Mouse (Mus musculus) CH12.LX (cell line): ENCODE results near the gene Tmem117. TPM values are rescaled to one million over a fixed set of nuclear protein-coding genes. Genes with fewer than 3 reads are reported as not detected.

Experiments used
- DNase-seq: peaks from one replicate; pipeline ENCODE4 v3.0.0-alpha.2; 2013; ENCODE audit errors: extremely low read depth
- H3K27ac ChIP-seq: 2 replicates; pipeline ENCODE4 v1.5.1; 2012; ENCODE audit warnings: low read depth, mild to moderate bottlenecking, control low read depth, moderate library complexity; ENCODE audit not compliant: insufficient read depth
- H3K27me3 ChIP-seq: replicated peaks from 2 replicates; pipeline ENCODE3; 2012; ENCODE audit warnings: inconsistent platforms
- H3K36me3 ChIP-seq, 2 experiments: replicated peaks in 1 of 2; 2 replicates each; pipeline versions ENCODE3 to v1.6.1; 2012; ENCODE audit warnings: inconsistent platforms in 1 of 2, low read length in 1 of 2, mild to moderate bottlenecking in 1 of 2, mixed read lengths in 1 of 2, moderate library complexity in 1 of 2; ENCODE audit not compliant: control insufficient read depth in 1 of 2, insufficient read depth in 1 of 2
- H3K4me1 ChIP-seq, 2 experiments: 2 replicates each; pipeline ENCODE4 v1.6.1; 2012; ENCODE audit warnings: inconsistent platforms in 1 of 2, moderate library complexity in 1 of 2; ENCODE audit not compliant: insufficient read depth in 2 of 2, control insufficient read depth in 1 of 2
- H3K4me2 ChIP-seq: 2 replicates; pipeline ENCODE4 v1.6.1; 2012; ENCODE audit warnings: low read depth, mild to moderate bottlenecking, control low read depth; ENCODE audit not compliant: poor library complexity, insufficient read depth, severe bottlenecking
- H3K4me3 ChIP-seq, 3 experiments: fragments of 150-350 bp in 1 of 3; sonication (generic) in 1 of 3; replicated peaks in 1 of 3; 2 replicates each; pipeline versions ENCODE3 to v1.5.1; 2011 to 2012; ENCODE audit warnings: low read depth in 2 of 3, low read length in 2 of 3, mild to moderate bottlenecking in 2 of 3, moderate library complexity in 2 of 3, control low read depth in 1 of 3, improper control_type of control experiment in 1 of 3, inconsistent platforms in 1 of 3, mixed read lengths in 1 of 3; ENCODE audit not compliant: poor library complexity in 1 of 3
- H3K79me2 ChIP-seq: replicated peaks from 2 replicates; pipeline ENCODE4 v1.6.1; 2012; ENCODE audit warnings: mild to moderate bottlenecking, moderate library complexity; ENCODE audit not compliant: control insufficient read depth, poor library complexity, insufficient read depth, severe bottlenecking; ENCODE audit errors: extremely low read depth
- H3K9ac ChIP-seq: 2 replicates; pipeline ENCODE4 v1.6.1; 2012; ENCODE audit warnings: low read depth, mild to moderate bottlenecking, control low read depth, moderate library complexity; ENCODE audit not compliant: insufficient read depth
- H3K9me3 ChIP-seq: replicated peaks from 2 replicates; pipeline ENCODE3; 2012; ENCODE audit warnings: low read length, inconsistent platforms, mixed read lengths
- BHLHE40 ChIP-seq: IDR thresholded peaks from 2 replicates; pipeline ENCODE4 v1.6.1; 2011; ENCODE audit warnings: mild to moderate bottlenecking, low read depth, low read length, improper control_type of control experiment
- CHD1 ChIP-seq: IDR thresholded peaks from 2 replicates; pipeline ENCODE4 v1.6.1; 2012; ENCODE audit warnings: low read depth, low read length, improper control_type of control experiment, inconsistent platforms
- CTCF ChIP-seq, 2 experiments: IDR thresholded peaks in 1 of 2; conservative IDR thresholded peaks in 1 of 2; 2 replicates each; pipeline ENCODE4 v1.5.1; 2011 to 2012; ENCODE audit warnings: low read depth in 2 of 2, low read length in 2 of 2, improper control_type of control experiment in 1 of 2, inconsistent platforms in 1 of 2, mild to moderate bottlenecking in 1 of 2, moderate library complexity in 1 of 2
- E2F4 ChIP-seq: IDR thresholded peaks from 2 replicates; pipeline ENCODE4 v1.6.1; 2011; ENCODE audit warnings: low read depth, low read length, improper control_type of control experiment; ENCODE audit not compliant: insufficient replicate concordance
- ETS1 ChIP-seq: conservative IDR thresholded peaks from 2 replicates; pipeline ENCODE4 v1.6.1; 2012; ENCODE audit warnings: low read depth, mild to moderate bottlenecking, inconsistent platforms, low read length, improper control_type of control experiment, moderate library complexity
- HCFC1 ChIP-seq: IDR thresholded peaks from 2 replicates; pipeline ENCODE4 v1.6.1; 2012; ENCODE audit warnings: low read depth, mild to moderate bottlenecking, inconsistent platforms, low read length, improper control_type of control experiment
- IRF4 ChIP-seq: IDR thresholded peaks from 2 replicates; pipeline ENCODE4 v1.6.1; 2014; ENCODE audit warnings: low read depth, mild to moderate bottlenecking, inconsistent platforms, low read length, improper control_type of control experiment
- JUN ChIP-seq: IDR thresholded peaks from 2 replicates; pipeline ENCODE4 v1.6.1; 2011; ENCODE audit warnings: low read depth, mild to moderate bottlenecking, low read length, improper control_type of control experiment, moderate library complexity; ENCODE audit not compliant: insufficient read depth
- JUND ChIP-seq: conservative IDR thresholded peaks from 2 replicates; pipeline ENCODE4 v1.6.1; 2011; ENCODE audit warnings: low read depth, low read length, improper control_type of control experiment
- KAT2A ChIP-seq: IDR thresholded peaks from 2 replicates; pipeline ENCODE4 v1.6.1; 2012; ENCODE audit warnings: low read length, improper control_type of control experiment, inconsistent platforms; ENCODE audit not compliant: insufficient replicate concordance
- MAX ChIP-seq: IDR thresholded peaks from 2 replicates; pipeline ENCODE4 v1.6.1; 2011; ENCODE audit warnings: low read length, improper control_type of control experiment
- MAZ ChIP-seq: IDR thresholded peaks from 2 replicates; pipeline ENCODE4 v1.6.1; 2012; ENCODE audit warnings: low read depth, mild to moderate bottlenecking, inconsistent platforms, low read length, improper control_type of control experiment, moderate library complexity
- NELFE ChIP-seq: IDR thresholded peaks from 2 replicates; pipeline ENCODE4 v1.6.1; 2011; ENCODE audit warnings: low read depth, low read length, improper control_type of control experiment
- POLR2A ChIP-seq: IDR thresholded peaks from 2 replicates; pipeline ENCODE4 v1.6.1; 2011; ENCODE audit warnings: low read depth, mild to moderate bottlenecking, improper control_type of control experiment, low read length
- POLR2AphosphoS2 ChIP-seq: IDR thresholded peaks from 2 replicates; pipeline ENCODE4 v1.6.1; 2011; ENCODE audit warnings: low read depth, low read length, improper control_type of control experiment
- RAD21 ChIP-seq: IDR thresholded peaks from 2 replicates; pipeline ENCODE4 v1.6.1; 2011; ENCODE audit warnings: low read depth, mild to moderate bottlenecking, low read length, improper control_type of control experiment, moderate library complexity
- RCOR1 ChIP-seq: conservative IDR thresholded peaks from 2 replicates; pipeline ENCODE4 v1.6.1; 2012; ENCODE audit warnings: low read depth, mild to moderate bottlenecking, inconsistent platforms, low read length, improper control_type of control experiment
- SIN3A ChIP-seq: IDR thresholded peaks from 2 replicates; pipeline ENCODE4 v1.6.1; 2012; ENCODE audit warnings: low read length, improper control_type of control experiment, inconsistent platforms
- SMC3 ChIP-seq: IDR thresholded peaks from 2 replicates; pipeline ENCODE4 v1.6.1; 2011; ENCODE audit warnings: low read depth, low read length, improper control_type of control experiment
- TBP ChIP-seq: conservative IDR thresholded peaks from 2 replicates; pipeline ENCODE4 v1.6.1; 2011; ENCODE audit warnings: low read depth, low read length, improper control_type of control experiment
- UBTF ChIP-seq: IDR thresholded peaks from 2 replicates; pipeline ENCODE4 v1.6.1; 2012; ENCODE audit warnings: low read depth, mild to moderate bottlenecking, inconsistent platforms, low read length, improper control_type of control experiment, moderate library complexity
- ZC3H11A ChIP-seq: IDR thresholded peaks from 2 replicates; pipeline ENCODE4 v1.6.1; 2012; ENCODE audit warnings: low read depth, mild to moderate bottlenecking, inconsistent platforms, low read length, improper control_type of control experiment
- ZKSCAN1 ChIP-seq: IDR thresholded peaks from 2 replicates; pipeline ENCODE4 v1.6.1; 2012; ENCODE audit warnings: low read depth, inconsistent platforms, low read length, improper control_type of control experiment, borderline replicate concordance
- ZMIZ1 ChIP-seq: IDR thresholded peaks from 2 replicates; pipeline ENCODE4 v1.6.1; 2012; ENCODE audit warnings: low read depth, mild to moderate bottlenecking, inconsistent platforms, low read length, improper control_type of control experiment
- ZNF384 ChIP-seq: IDR thresholded peaks from 2 replicates; pipeline ENCODE4 v1.6.1; 2012; ENCODE audit warnings: low read depth, low read length, improper control_type of control experiment, inconsistent platforms
- dilution Hi-C: fragments of 300-500 bp; cut with MboI; formaldehyde crosslinking; loops from 2 replicates; pipeline ENCODE4 v1.14.3; 2020; ENCODE audit warnings: low sequenced_read_pairs; ENCODE audit not compliant: extremely low pct_unique_long_range_greater_than_20kb, extremely low pct_ligation_motif_present
- in situ Hi-C: fragments of 300-500 bp; cut with MboI; formaldehyde crosslinking; loops from 3 replicates; pipeline ENCODE4 v1.14.3; 2019; ENCODE audit warnings: low sequenced_read_pairs, low pct_ligation_motif_present, low pct_unique_long_range_greater_than_20kb, mixed read lengths
- polyA plus RNA-seq: library from polyadenylated mRNA; unstranded; fragments of >175 nt; gene quantifications from 2 replicates; pipeline ENCODE4 v1.2.1, GENCODE M21; 2012; ENCODE audit warnings: low read depth; ENCODE audit not compliant: insufficient read length
- total RNA-seq, 2 experiments: library from RNA; depleted of rRNA; stranded (reverse); fragments of 300-350 nt in 1 of 2; fragments of >200 nt in 1 of 2; gene quantifications; 2 replicates each; pipeline ENCODE4 v1.2.3; 2012 to 2014

The Tmem117 gene
- total and polyA plus RNA-seq, 3 experiments: not detected

DNA sequence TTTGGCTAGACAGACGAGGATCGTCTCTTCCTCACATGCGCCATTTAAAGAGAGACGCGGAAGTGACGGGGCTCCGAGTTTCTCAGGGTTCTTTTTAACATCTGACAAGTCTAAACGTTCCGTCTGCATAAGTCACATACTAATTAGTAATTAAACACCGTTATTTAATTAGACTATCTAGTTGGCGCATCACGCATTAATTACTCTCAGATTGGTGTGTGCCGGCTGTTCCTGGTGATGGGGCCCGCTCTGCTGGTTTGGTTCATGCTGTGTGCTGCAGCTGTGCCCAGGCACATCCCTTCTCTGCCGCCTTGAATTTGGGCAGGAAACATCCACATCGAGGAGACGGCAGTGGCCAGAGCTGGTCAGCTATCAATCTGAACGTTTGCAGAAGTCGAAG, 142.7 kb downstream of the Tmem117 start:
- Histone ChIP-seq H3K4me2 (no peak overlapping the region), H3K4me1 (no peaks in the 10 kb centered on the region), H3K36me3 (no peaks in the 10 kb centered on the region)
- DNase-seq: no peak
- dilution Hi-C loops: no loop called here
- TF ChIP-seq KAT2A (no peak), CHD1 (no peak), MAX (no peak), MAZ (no peak), BHLHE40 (no peak), JUN (no peak), TBP (no peak), RAD21 (no peak), CTCF (conservative IDR thresholded peaks at IDR 0.05 in 1 of 2, IDR thresholded peaks at IDR 0.05 in 1 of 2; ENCODE audit: low read depth in 2 of 2, low read length in 2 of 2) (no peak), RCOR1 (no peak), SIN3A (no peak), POLR2A (no peak), SMC3 (no peak), HCFC1 (no peak), POLR2AphosphoS2 (no peak), ETS1 (no peak)
- TF ChIP-seq, all 38 proteins: peak for 0
- no peaks in the 10 kb centered on the region for H3K79me2 ChIP-seq
- peaks cover 5% of the 10 kb centered on the region for H3K27me3 ChIP-seq
- in situ Hi-C loops: no loop called here
- H3K4me3 ChIP-seq: no peak overlapping the region
- no peak overlapping the region for H3K27ac ChIP-seq
- peaks cover 27% of the 10 kb centered on the region for H3K9me3 ChIP-seq
- no peak overlapping the region for H3K9ac ChIP-seq

- no peak for DNase-seq
- H3K36me3 ChIP-seq: no peaks in the 10 kb centered on the region
- dilution Hi-C loops: no loop called here
Observed at GRCm38 (mm10) chr15:94776119-94777069, 147.4 kb downstream of the Tmem117 start.

More at GRCm38 (mm10) chr15:94776119-94777069, 147.4 kb downstream of the Tmem117 start:
- Histone ChIP-seq H3K9ac (no peak overlapping the region), H3K27me3 (no peaks in the 10 kb centered on the region), H3K4me3 (no peak overlapping the region), H3K79me2 (no peaks in the 10 kb centered on the region), H3K9me3 (peaks cover 18% of the 10 kb centered on the region), H3K4me2 (no peak overlapping the region), H3K27ac (no peak overlapping the region), H3K4me1 (no peaks in the 10 kb centered on the region)
- TF ChIP-seq POLR2A (no peak), KAT2A (no peak), JUN (no peak), ZNF384 (no peak), IRF4 (no peak), CTCF (conservative IDR thresholded peaks at IDR 0.05 in 1 of 2, IDR thresholded peaks at IDR 0.05 in 1 of 2; ENCODE audit: low read depth in 2 of 2, low read length in 2 of 2) (no peak), E2F4 (no peak), ZMIZ1 (no peak), BHLHE40 (no peak), UBTF (no peak), MAZ (no peak), HCFC1 (no peak), SIN3A (no peak), ZKSCAN1 (no peak), JUND (no peak), NELFE (no peak), ZC3H11A (no peak), CHD1 (no peak)
- in situ Hi-C loops: no loop called here
